Mouse (Mus musculus) CH12F3 (cell line): ENCODE measurements around the gene Olfr479.
"Not testable (repeated sequence)": the region's sequence is repeated elsewhere in the genome, so short reads cannot be mapped to it uniquely, and the experiment has no call there.

ENCODE experiments used
- in situ Hi-C: fragments of 300-500 bp; cut with MboI; formaldehyde crosslinking; loops from 2 replicates; pipeline ENCODE4 v1.14.3; 2020; ENCODE audit warnings: low sequenced_read_pairs

Gene Olfr479

GRCm38 (mm10) chr7:108050393-108050792 is at the start of gene Olfr479:
TSS of gene Olfr479 (plus strand) at chr7:108050693.
- in situ Hi-C loops = no loop called here

GRCm38 (mm10) chr7:108014256-108014655 is 36.2 kb upstream of the Olfr479 start:
- in situ Hi-C loops = not testable (repeated sequence)

- in situ Hi-C loops = no loop called here
These were observed 16.6 kb upstream of the Olfr479 start, which contains the start of gene Olfr478 for GRCm38 (mm10) chr7:108033889-108034288. TSS of gene Olfr478 (minus strand) at chr7:108033989.

- in situ Hi-C loops = no loop called here
These were observed 16.8 kb downstream of the Olfr479 start, which contains the start of gene Olfr480 for GRCm38 (mm10) chr7:108067246-108067645. TSS of gene Olfr480 (minus strand) at chr7:108067346.

- in situ Hi-C loops = no loop called here
These were observed 29.1 kb downstream of the Olfr479 start, which contains the start of gene Olfr481 for GRCm38 (mm10) chr7:108079555-108079954. TSS of gene Olfr481 (plus strand) at chr7:108079855.

- in situ Hi-C loops = no loop called here
These were observed 47.0 kb downstream of the Olfr479 start, which contains the start of gene Olfr482 for GRCm38 (mm10) chr7:108097486-108097885. TSS of gene Olfr482 (minus strand) at chr7:108097586.

GRCm38 (mm10) chr7:108100549-108100948 is 50.1 kb downstream of the Olfr479 start, which contains the start of gene Olfr483:
TSS of gene Olfr483 (plus strand) at chr7:108100849.
- in situ Hi-C loops = no loop called here
